Mouse (Mus musculus): ENCODE measurements around the gene Barhl1. TPM values are rescaled to one million over a fixed set of nuclear protein-coding genes. Genes with fewer than 3 reads are reported as not detected.

Barhl1 gene
- total RNA-seq (2015; ENCODE audit: low replicate concordance) (not detected in 2 replicates), total RNA-seq (2017; ENCODE audit: low replicate concordance) (not detected in 2 replicates)

GRCm38 (mm10) chr2:28916513-28916865 is at the start of gene Barhl1:
Gene Barhl1 (minus strand): TSS chr2:28916668.
- no peak for ATAC-seq (replicated peaks; ENCODE audit: low FRiP score, poor library complexity, severe bottlenecking)

GRCm38 (mm10) chr2:28963565-28963964 is 47.1 kb upstream of the Barhl1 start:
- no peak for ATAC-seq (replicated peaks; ENCODE audit: low FRiP score, poor library complexity, severe bottlenecking)

GRCm38 (mm10) chr2:28961636-28962035 is 45.2 kb upstream of the Barhl1 start:
- no peak for ATAC-seq (replicated peaks; ENCODE audit: low FRiP score, poor library complexity, severe bottlenecking)

- ATAC-seq (replicated peaks; ENCODE audit: low FRiP score, poor library complexity, severe bottlenecking), result no peak
Measured at GRCm38 (mm10) chr2:28961024-28961585, 44.6 kb upstream of the Barhl1 start.

- no peak for ATAC-seq (replicated peaks; ENCODE audit: low FRiP score, poor library complexity, severe bottlenecking)
Measured at GRCm38 (mm10) chr2:28956874-28957273, 40.4 kb upstream of the Barhl1 start.

GRCm38 (mm10) chr2:28954595-28954994 is 38.1 kb upstream of the Barhl1 start:
- no peak for ATAC-seq (replicated peaks; ENCODE audit: low FRiP score, poor library complexity, severe bottlenecking)

GRCm38 (mm10) chr2:28952981-28953380 is 36.5 kb upstream of the Barhl1 start:
- no peak for ATAC-seq (replicated peaks; ENCODE audit: low FRiP score, poor library complexity, severe bottlenecking)

GRCm38 (mm10) chr2:28946312-28946711 is 29.8 kb upstream of the Barhl1 start:
- ATAC-seq (replicated peaks; ENCODE audit: low FRiP score, poor library complexity, severe bottlenecking), result no peak

- ATAC-seq (replicated peaks; ENCODE audit: low FRiP score, poor library complexity, severe bottlenecking), result no peak
Measured at GRCm38 (mm10) chr2:28945388-28945787, 28.9 kb upstream of the Barhl1 start.

- no peak for ATAC-seq (replicated peaks; ENCODE audit: low FRiP score, poor library complexity, severe bottlenecking)
Measured at GRCm38 (mm10) chr2:28943666-28944516, 27.4 kb upstream of the Barhl1 start.

- ATAC-seq (replicated peaks; ENCODE audit: low FRiP score, poor library complexity, severe bottlenecking), result no peak
Measured at GRCm38 (mm10) chr2:28938997-28939396, 22.5 kb upstream of the Barhl1 start.

- no peak for ATAC-seq (replicated peaks; ENCODE audit: low FRiP score, poor library complexity, severe bottlenecking)
Measured at GRCm38 (mm10) chr2:28930571-28930970, 14.1 kb upstream of the Barhl1 start.

- ATAC-seq (replicated peaks; ENCODE audit: low FRiP score, poor library complexity, severe bottlenecking), result no peak
Measured at GRCm38 (mm10) chr2:28923912-28924311, 7.4 kb upstream of the Barhl1 start.

- ATAC-seq (replicated peaks; ENCODE audit: low FRiP score, poor library complexity, severe bottlenecking), result no peak
Measured at GRCm38 (mm10) chr2:28919001-28919400, 2.5 kb upstream of the Barhl1 start.

GRCm38 (mm10) chr2:28917518-28918361 is 1.3 kb upstream of the Barhl1 start:
- ATAC-seq (replicated peaks; ENCODE audit: low FRiP score, poor library complexity, severe bottlenecking), result no peak

GRCm38 (mm10) chr2:28917156-28917517 is 669 bp upstream of the Barhl1 start:
- no peak for ATAC-seq (replicated peaks; ENCODE audit: low FRiP score, poor library complexity, severe bottlenecking)

- no peak for ATAC-seq (replicated peaks; ENCODE audit: low FRiP score, poor library complexity, severe bottlenecking)
Measured at GRCm38 (mm10) chr2:28915768-28916512, 528 bp downstream of the Barhl1 start.

GRCm38 (mm10) chr2:28915104-28915738 is 1.2 kb downstream of the Barhl1 start:
- no peak for ATAC-seq (replicated peaks; ENCODE audit: low FRiP score, poor library complexity, severe bottlenecking)

GRCm38 (mm10) chr2:28914121-28914520 is 2.3 kb downstream of the Barhl1 start:
- ATAC-seq (replicated peaks; ENCODE audit: low FRiP score, poor library complexity, severe bottlenecking), result no peak

Data from erythroid progenitor cell, adult 5-6 weeks (primary cell).